Mouse (Mus musculus) inflammation-experienced regulatory T-cells, adult 6 months (primary cell): ENCODE data around the gene Sh3rf1. TPM values are rescaled to one million over a fixed set of nuclear protein-coding genes. Genes with fewer than 3 reads are reported as not detected.

ENCODE experiments used
- ATAC-seq: one replicate; pipeline ENCODE4 v1.8.0; 2017
- polyA plus RNA-seq, 3 experiments: library from polyadenylated mRNA; unstranded; fragments of 100-300 nt; shearing (Covaris generic); gene quantifications; one replicate each; pipeline ENCODE4 v1.2.1; 2017

Gene Sh3rf1
- polyA plus RNA-seq, 3 experiments from 2014 or later, result 6.4 to 9.2 (median 6.4) TPM

GRCm38 (mm10) chr8:61427916-61428681, 204.4 kb downstream of the Sh3rf1 start:
- ATAC-seq, result no peak

GRCm38 (mm10) chr8:61428821-61429482, 205.3 kb downstream of the Sh3rf1 start:
- ATAC-seq, result no peak

- no peak for ATAC-seq
Measured at GRCm38 (mm10) chr8:61435481-61435880, 211.8 kb downstream of the Sh3rf1 start.

- ATAC-seq, result no peak
Measured at GRCm38 (mm10) chr8:61436147-61436546, 212.5 kb downstream of the Sh3rf1 start.

GRCm38 (mm10) chr8:61436586-61437304, 213.1 kb downstream of the Sh3rf1 start:
- peak; percentile 43 for ATAC-seq

GRCm38 (mm10) chr8:61437305-61437605, 213.6 kb downstream of the Sh3rf1 start:
- no peak for ATAC-seq

GRCm38 (mm10) chr8:61442988-61443387, 219.3 kb downstream of the Sh3rf1 start:
- ATAC-seq, result no peak

GRCm38 (mm10) chr8:61444358-61444757, 220.7 kb downstream of the Sh3rf1 start:
- no peak for ATAC-seq

Other genes starting within 250 kb of the Sh3rf1 start
- 10 to 100 TPM; 19.2 to 24.6 (median 24.4) TPM for gene Clcn3, start 240.6 kb upstream of the Sh3rf1 start, polyA plus RNA-seq
- 1 to 10 TPM; 5.5 to 7.3 (median 5.7) TPM for gene Nek1, start 230.7 kb upstream of the Sh3rf1 start, polyA plus RNA-seq